Mouse (Mus musculus) lung, embryonic 15.5 days (tissue): ENCODE results near the gene Zzef1. TPM values are rescaled to one million over a fixed set of nuclear protein-coding genes. Genes with fewer than 3 reads are reported as not detected.

Source experiments
- ATAC-seq: fragments of 200-750 bp; cut with Nextera tagmentation; 2 replicates; pipeline ENCODE4 v1.8.0; 2017; ENCODE audit warnings: moderate number of reproducible peaks, borderline replicate concordance; ENCODE audit not compliant: low FRiP score, low TSS enrichment; ENCODE audit errors: extremely low read depth
- H3K27ac ChIP-seq: fragments of 300-500 bp; sonication (generic); 2 replicates; pipeline ENCODE4 v1.5.1; 2015; ENCODE audit warnings: moderate library complexity, mild to moderate bottlenecking, inconsistent platforms
- H3K27me3 ChIP-seq: fragments of 300-500 bp; sonication (generic); 2 replicates; pipeline ENCODE4 v1.6.1; 2015; ENCODE audit warnings: inconsistent platforms
- H3K36me3 ChIP-seq: fragments of 300-500 bp; sonication (generic); 2 replicates; pipeline ENCODE4 v1.6.1; 2015; ENCODE audit warnings: inconsistent platforms
- H3K4me1 ChIP-seq: fragments of 300-500 bp; sonication (generic); 2 replicates; pipeline ENCODE4 v1.6.1; 2015; ENCODE audit warnings: inconsistent platforms
- H3K4me2 ChIP-seq: fragments of 300-500 bp; sonication (generic); 2 replicates; pipeline ENCODE4 v1.6.1; 2015; ENCODE audit warnings: inconsistent platforms, mild to moderate bottlenecking, moderate library complexity
- H3K4me3 ChIP-seq: fragments of 300-500 bp; sonication (generic); 2 replicates; pipeline ENCODE4 v1.5.1; 2015; ENCODE audit warnings: mild to moderate bottlenecking, inconsistent platforms
- H3K9ac ChIP-seq: fragments of 300-500 bp; sonication (generic); 2 replicates; pipeline ENCODE4 v1.6.1; 2015; ENCODE audit warnings: inconsistent platforms
- H3K9me3 ChIP-seq: fragments of 300-500 bp; sonication (generic); 2 replicates; pipeline ENCODE4 v1.6.1; 2016; ENCODE audit warnings: inconsistent platforms
- WGBS: fragments of 180-500 bp; shearing (Covaris S2); methylation state at CpG from one replicate; pipeline ENCODE4 v1.1.7; 2015; 5-methylcytosine and 5-hydroxymethylcytosine counted together
- polyA plus RNA-seq: library from polyadenylated mRNA; unstranded; fragments of >200 nt; fragmentation: Nextera tagmentation; extraction: Ambion mirVana; gene quantifications from 2 replicates; pipeline ENCODE4 v1.2.1, GENCODE M21; 2015

Gene Zzef1
- polyA plus RNA-seq, 1 experiment from 2014 or later: 9.3 TPM

GRCm38 (mm10) chr11:72951137-72952000, 155.3 kb downstream of the Zzef1 start:
- H3K36me3 ChIP-seq: no peaks in the 10 kb centered on the region
- H3K27ac ChIP-seq: peak overlapping the region; percentile 89
- H3K9me3 ChIP-seq: no peaks in the 10 kb centered on the region
- no peak overlapping the region for H3K9ac ChIP-seq
- H3K4me3 ChIP-seq: no peak overlapping the region
- 41% methylated on average over 22 of the region's 22 CpGs for WGBS
- ATAC-seq: no peak
- peaks cover 60% of the 10 kb centered on the region for H3K4me1 ChIP-seq
- no peaks in the 10 kb centered on the region for H3K27me3 ChIP-seq
- H3K4me2 ChIP-seq: no peak overlapping the region

GRCm38 (mm10) chr11:72952226-72952625, 156.2 kb downstream of the Zzef1 start:
- Histone ChIP-seq H3K9me3 (no peaks in the 10 kb centered on the region), H3K4me1 (peaks cover 51% of the 10 kb centered on the region), H3K4me3 (no peak overlapping the region), H3K4me2 (no peak overlapping the region), H3K27ac (peak overlapping the region; percentile 89), H3K36me3 (no peaks in the 10 kb centered on the region), H3K9ac (no peak overlapping the region), H3K27me3 (no peaks in the 10 kb centered on the region)
- ATAC-seq: peak; percentile 58; the same call in 1 of the 2 replicates
- 36% methylated on average over 3 of the region's 3 CpGs for WGBS

- Histone ChIP-seq H3K4me2 (no peak overlapping the region), H3K9ac (no peak overlapping the region), H3K4me3 (no peak overlapping the region), H3K36me3 (no peaks in the 10 kb centered on the region), H3K9me3 (no peaks in the 10 kb centered on the region), H3K27ac (peak overlapping the region; percentile 89), H3K4me1 (peaks cover 47% of the 10 kb centered on the region), H3K27me3 (no peaks in the 10 kb centered on the region)
- no peak for ATAC-seq
- 82% methylated on average over 6 of the region's 6 CpGs for WGBS
Measured at GRCm38 (mm10) chr11:72952697-72953096, 156.7 kb downstream of the Zzef1 start.

DNA sequence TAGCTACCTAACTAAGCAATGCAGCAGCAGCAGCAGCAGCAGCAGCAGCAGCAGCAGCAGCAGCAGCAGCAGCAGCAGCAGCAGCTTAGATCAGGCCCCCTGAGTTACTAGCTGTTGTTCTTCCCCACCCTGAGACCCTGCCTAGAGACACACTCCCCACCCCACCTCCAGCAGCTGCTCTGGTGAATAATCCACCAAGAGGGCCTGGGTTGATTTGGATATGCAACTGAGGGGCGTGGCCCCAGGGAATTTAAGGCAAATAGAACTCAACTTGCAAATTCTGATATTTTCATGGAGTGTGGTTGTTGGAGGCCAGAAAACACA, 157.1 kb downstream of the Zzef1 start:
- Histone ChIP-seq H3K27me3 (no peaks in the 10 kb centered on the region), H3K4me2 (no peak overlapping the region), H3K9ac (no peak overlapping the region), H3K9me3 (no peaks in the 10 kb centered on the region), H3K4me1 (peaks cover 43% of the 10 kb centered on the region), H3K4me3 (no peak overlapping the region), H3K36me3 (no peaks in the 10 kb centered on the region), H3K27ac (peak overlapping the region; percentile 89)
- no peak for ATAC-seq
- WGBS: 84% methylated on average over 1 of the region's 1 CpGs

DNA sequence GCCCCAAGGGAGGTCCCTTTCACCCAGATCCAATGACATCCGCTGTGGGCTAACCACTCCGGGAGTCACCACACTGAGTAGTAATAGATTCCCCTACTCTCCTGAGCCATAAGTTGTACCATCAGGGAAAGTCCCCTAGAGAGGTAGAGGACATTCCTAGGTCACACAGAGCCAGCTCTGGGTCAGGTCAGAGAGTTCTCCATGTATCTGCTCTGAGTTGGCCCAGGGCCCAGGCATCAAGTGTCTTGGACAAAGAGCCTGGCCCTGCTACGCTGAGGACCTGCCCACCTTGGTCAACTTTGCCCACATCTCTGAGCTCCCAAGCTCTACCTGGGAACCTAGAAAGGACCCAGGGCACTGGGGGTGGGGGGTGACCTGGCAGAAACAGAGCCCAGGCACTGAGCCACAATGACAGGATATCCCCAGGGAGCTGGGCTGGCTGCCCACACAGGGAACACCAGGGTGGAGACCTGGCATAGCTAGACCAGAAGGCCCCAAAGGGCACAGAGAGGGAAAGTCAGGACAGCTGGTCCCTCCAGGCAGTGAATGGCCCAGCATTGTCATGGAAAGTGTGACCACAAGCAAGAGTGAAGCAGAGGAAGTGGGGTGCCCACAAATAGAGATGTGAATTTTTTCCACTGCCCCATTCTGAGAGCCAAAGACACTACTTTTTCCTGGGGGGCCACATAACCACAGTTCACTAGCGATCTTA, 157.6 kb downstream of the Zzef1 start:
- Histone ChIP-seq H3K4me2 (no peak overlapping the region), H3K4me1 (peaks cover 39% of the 10 kb centered on the region), H3K27ac (peak overlapping the region; percentile 89), H3K27me3 (no peaks in the 10 kb centered on the region), H3K9ac (no peak overlapping the region), H3K36me3 (no peaks in the 10 kb centered on the region), H3K9me3 (no peaks in the 10 kb centered on the region), H3K4me3 (no peak overlapping the region)
- 76% methylated on average over 4 of the region's 4 CpGs for WGBS
- ATAC-seq: peak; percentile 24; the same call in 1 of the 2 replicates

- no peaks in the 10 kb centered on the region for H3K9me3 ChIP-seq
- no peak overlapping the region for H3K4me3 ChIP-seq
- no peaks in the 10 kb centered on the region for H3K36me3 ChIP-seq
- H3K4me2 ChIP-seq: no peak overlapping the region
- peaks cover 43% of the 10 kb centered on the region for H3K4me1 ChIP-seq
- ATAC-seq: no peak
- H3K9ac ChIP-seq: no peak overlapping the region
- no peaks in the 10 kb centered on the region for H3K27me3 ChIP-seq
- H3K27ac ChIP-seq: peak overlapping the region; percentile 89
- 88% methylated on average over 4 of the region's 4 CpGs for WGBS
Measured at GRCm38 (mm10) chr11:72954216-72954615, 158.2 kb downstream of the Zzef1 start.

- Histone ChIP-seq H3K9ac (no peak overlapping the region), H3K4me2 (no peak overlapping the region), H3K4me1 (peaks cover 50% of the 10 kb centered on the region), H3K27ac (peak overlapping the region; percentile 32), H3K9me3 (no peaks in the 10 kb centered on the region), H3K36me3 (no peaks in the 10 kb centered on the region), H3K27me3 (peaks cover 5% of the 10 kb centered on the region; the same call in 1 of the 2 replicates), H3K4me3 (no peak overlapping the region)
- 41% methylated on average over 5 of the region's 5 CpGs for WGBS
- ATAC-seq: no peak
Measured at GRCm38 (mm10) chr11:72955339-72955974, 159.4 kb downstream of the Zzef1 start.

GRCm38 (mm10) chr11:72957318-72957717, 161.3 kb downstream of the Zzef1 start:
- H3K4me2 ChIP-seq: no peak overlapping the region
- 33% methylated on average over 2 of the region's 2 CpGs for WGBS
- H3K4me1 ChIP-seq: peaks cover 49% of the 10 kb centered on the region
- no peak for ATAC-seq
- H3K27ac ChIP-seq: no peak overlapping the region
- peaks cover 20% of the 10 kb centered on the region for H3K27me3 ChIP-seq
- no peaks in the 10 kb centered on the region for H3K36me3 ChIP-seq
- H3K4me3 ChIP-seq: no peak overlapping the region
- no peaks in the 10 kb centered on the region for H3K9me3 ChIP-seq
- no peak overlapping the region for H3K9ac ChIP-seq

DNA sequence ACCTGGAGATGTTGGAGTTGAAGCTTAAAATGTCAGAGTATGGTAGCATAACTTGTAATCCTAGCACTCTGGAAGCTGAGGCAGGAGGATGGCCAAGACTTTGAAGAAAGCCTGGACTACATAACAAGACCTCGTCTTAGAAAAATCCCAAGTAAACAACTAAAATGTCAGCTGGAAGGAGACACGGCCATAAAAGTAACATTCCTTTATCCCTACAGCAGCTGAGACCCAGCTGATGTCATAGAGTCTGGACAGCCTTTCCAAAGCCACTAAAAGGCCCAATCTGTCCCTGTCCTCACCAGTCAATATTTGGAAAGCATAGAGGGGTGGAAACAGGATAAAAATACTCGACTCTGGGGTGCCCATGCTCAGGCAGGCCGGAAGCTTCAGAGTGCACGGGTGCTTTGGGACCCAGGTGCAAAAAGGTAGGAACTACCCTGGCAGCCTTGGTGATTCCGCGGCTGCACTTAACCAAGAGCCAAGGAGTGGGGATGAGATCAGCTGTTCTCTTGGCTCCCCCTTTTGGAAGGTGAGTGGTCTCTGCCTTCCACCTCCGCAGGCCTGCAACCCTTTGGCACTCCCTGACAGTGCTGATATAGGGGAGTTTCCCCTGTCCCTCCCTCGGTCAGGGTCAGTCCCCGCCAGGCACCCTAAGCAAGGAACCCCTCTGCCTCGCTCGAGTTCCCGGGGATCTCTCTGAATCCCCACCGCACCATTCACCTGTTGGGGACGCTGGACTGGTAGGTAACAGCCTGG, 164.1 kb downstream of the Zzef1 start:
- Histone ChIP-seq H3K4me2 (peak overlapping the region; percentile 81), H3K4me1 (peaks cover 45% of the 10 kb centered on the region), H3K4me3 (0 out of 2 replicates have a peak overlapping the region, but pooled peaks have one; percentile 45), H3K9me3 (no peaks in the 10 kb centered on the region), H3K27me3 (peaks cover 20% of the 10 kb centered on the region), H3K36me3 (no peaks in the 10 kb centered on the region), H3K9ac (no peak overlapping the region), H3K27ac (no peak overlapping the region)
- 14% methylated on average over 15 of the region's 15 CpGs for WGBS
- no peak for ATAC-seq

- Histone ChIP-seq H3K4me3 (peak overlapping the region; percentile 45), H3K9me3 (no peaks in the 10 kb centered on the region), H3K27me3 (peaks cover 20% of the 10 kb centered on the region), H3K27ac (no peak overlapping the region), H3K4me2 (peak overlapping the region; percentile 81), H3K36me3 (no peaks in the 10 kb centered on the region), H3K4me1 (peaks cover 50% of the 10 kb centered on the region), H3K9ac (no peak overlapping the region)
- ATAC-seq: no peak
- 5% methylated on average over 15 of the region's 15 CpGs for WGBS
Measured at GRCm38 (mm10) chr11:72960723-72961071, 164.7 kb downstream of the Zzef1 start.
